Mouse (Mus musculus): ENCODE data around the gene Higd1b.

Higd1b gene

GRCm38 (mm10) chr11:102835549-102835948 is at the start of gene Higd1b:
Higd1b (plus strand) TSS chr11:102835849.
- no peak for DNase-seq (ENCODE audit: low spot score)

GRCm38 (mm10) chr11:102787688-102788177 is 47.9 kb upstream of the Higd1b start:
- DNase-seq (ENCODE audit: low spot score): no peak

- DNase-seq (ENCODE audit: low spot score): no peak
These were observed 43.8 kb upstream of the Higd1b start for GRCm38 (mm10) chr11:102791682-102792445.

GRCm38 (mm10) chr11:102794157-102794556 is 41.5 kb upstream of the Higd1b start:
- DNase-seq (ENCODE audit: low spot score): no peak

GRCm38 (mm10) chr11:102803453-102803852 is 32.2 kb upstream of the Higd1b start:
- no peak for DNase-seq (ENCODE audit: low spot score)

GRCm38 (mm10) chr11:102808246-102808645 is 27.4 kb upstream of the Higd1b start:
- no peak for DNase-seq (ENCODE audit: low spot score)

- no peak for DNase-seq (ENCODE audit: low spot score)
These were observed 24.7 kb upstream of the Higd1b start for GRCm38 (mm10) chr11:102810721-102811485.

GRCm38 (mm10) chr11:102814881-102815280 is 20.8 kb upstream of the Higd1b start:
- no peak for DNase-seq (ENCODE audit: low spot score)

- DNase-seq (ENCODE audit: low spot score): no peak
These were observed 17.3 kb upstream of the Higd1b start for GRCm38 (mm10) chr11:102818121-102819020.

- peak; percentile 22 for DNase-seq (ENCODE audit: low spot score)
These were observed 16.4 kb upstream of the Higd1b start, which contains the start of gene Gjc1 for GRCm38 (mm10) chr11:102819021-102819782. Gjc1 (minus strand) TSS chr11:102819700.

GRCm38 (mm10) chr11:102819783-102820385 is 15.8 kb upstream of the Higd1b start:
- no peak for DNase-seq (ENCODE audit: low spot score)

- DNase-seq (ENCODE audit: low spot score): no peak
These were observed 15.2 kb upstream of the Higd1b start for GRCm38 (mm10) chr11:102820432-102820831.

GRCm38 (mm10) chr11:102821231-102821630 is 14.4 kb upstream of the Higd1b start:
- no peak for DNase-seq (ENCODE audit: low spot score)

GRCm38 (mm10) chr11:102826476-102826875 is 9.2 kb upstream of the Higd1b start:
- no peak for DNase-seq (ENCODE audit: low spot score)

GRCm38 (mm10) chr11:102827097-102827496 is 8.6 kb upstream of the Higd1b start:
- no peak for DNase-seq (ENCODE audit: low spot score)

- DNase-seq (ENCODE audit: low spot score): no peak
These were observed 5.4 kb upstream of the Higd1b start for GRCm38 (mm10) chr11:102830276-102830675.

GRCm38 (mm10) chr11:102832700-102833297 is 2.9 kb upstream of the Higd1b start:
- no peak for DNase-seq (ENCODE audit: low spot score)

- DNase-seq (ENCODE audit: low spot score): no peak
These were observed 1.4 kb upstream of the Higd1b start for GRCm38 (mm10) chr11:102834219-102834618.

GRCm38 (mm10) chr11:102836146-102836545 is 497 bp downstream of the Higd1b start:
- DNase-seq (ENCODE audit: low spot score): no peak

- DNase-seq (ENCODE audit: low spot score): no peak
These were observed 1.7 kb downstream of the Higd1b start for GRCm38 (mm10) chr11:102837385-102837784.

Measured in urinary bladder, postnatal 10 days (tissue).